In genomic region chr11:6706796-6707195, GRCm38 (mm10) we compare ENCODE assay signal across 16 mouse cellular contexts. TPM values are rescaled to one million over a fixed set of nuclear protein-coding genes. Genes with fewer than 3 reads are reported as not detected.
DNase-seq lines count a peak whose midpoint lies in the region; ATAC-seq lines count a peak whose summit lies in the region.
"Had no signal": no experiment of that assay in that cellular context is flagged by ENCODE, and none has a peak within 500 bp of the region (broad histone marks: within the 10 kb centered on the region; RNA-seq: fewer than 3 reads in every experiment).

No protein-coding gene starts in this region.

- DNase-seq in spleen, postnatal 36 days (ENCODE audit: low spot score in 2 of 2): peak; percentile 13 to 38
- no peak for DNase-seq in spleen, postnatal 14 days (ENCODE audit: low spot score in 2 of 2)
- peak; percentile 82 for DNase-seq in CD4-positive helper T cell, adult 2 months (ENCODE audit: low read depth, low spot score)
- peak; percentile 46 to 53 for DNase-seq in CD8-positive naive resting alpha-beta T cell, adult 2 months (ENCODE audit: low read depth in 2 of 2, low spot score in 2 of 2)
- no peak for DNase-seq in right cerebral cortex, adult 18-20 months
- no peak for DNase-seq in cerebellum, adult 9-10 months
- DNase-seq: adrenal gland, adult 2 months; adrenal gland, postnatal 25 days; cerebellum, adult 18-20 months; cerebellum, postnatal 10 days; gastrocnemius, postnatal 36 days; heart, adult 18-20 months; heart, postnatal 14 days had no signal

- ATAC-seq in inflammation-experienced regulatory T-cells, adult 6 months: peak; percentile 47
- ATAC-seq: forebrain, embryonic 14.5 days; hindbrain, postnatal 0 days had no signal

RNA-seq across cellular contexts. Expression of gene Ramp3, which starts 48.5 kb away (rescaled TPM):
- polyA plus RNA-seq in inflammation-experienced regulatory T-cells, adult 6 months (2017; shearing (Covaris generic)): 1 to 10 TPM; 4.2 to 6.8 (median 5.6) TPM

Comparison
In these comparisons a context has a peak if more than half of its experiments do, and no peak if none do; other contexts are left out.
1. DNase-seq: peak in spleen, postnatal 36 days (2 of 2), CD4-positive helper T cell, adult 2 months (single experiment) and CD8-positive naive resting alpha-beta T cell, adult 2 months (2 of 2); none in spleen, postnatal 14 days (0 of 2), right cerebral cortex, adult 18-20 months (single experiment) and cerebellum, adult 9-10 months (single experiment).